Mouse (Mus musculus) heart, adult 2 months (tissue): ENCODE measurements at regions not wholly inside any gene's neighbourhood (a gene's known extent, or its start where the extent isn't known, plus 50 kb on each side); places are given as distances from the start of the nearest gene placed in this dataset.

Experiments used
- CTCF ChIP-seq: fragments of 200-600 bp; IDR thresholded peaks from 2 replicates; pipeline ENCODE4 v1.8.1; 2022; ENCODE audit warnings: antibody characterized with exemption, mild to moderate bottlenecking, moderate library complexity
- POLR2A ChIP-seq: fragments of 200-500 bp; IDR thresholded peaks from 2 replicates; pipeline ENCODE4 v1.6.1; 2011; ENCODE audit warnings: mild to moderate bottlenecking, low read depth, low read length, control low read depth; ENCODE audit not compliant: insufficient read depth

- TF ChIP-seq POLR2A (no peak), CTCF (no peak)
Measured at GRCm38 (mm10) chr11:44089514-44089913, 188.5 kb upstream of the Adra1b start.
